Mouse (Mus musculus) MEL (cell line): ENCODE measurements at regions not wholly inside any gene's neighbourhood (a gene's known extent, or its start where the extent isn't known, plus 50 kb on each side); places are given as distances from the start of the nearest gene placed in this dataset.

Source experiments
- DNase-seq: peaks from one replicate; pipeline ENCODE4 v3.0.0; 2011; ENCODE audit warnings: low read depth, low spot score
- H3K27ac ChIP-seq: 2 replicates; pipeline ENCODE4 v1.5.1; 2012; ENCODE audit warnings: low read depth, mild to moderate bottlenecking, control low read depth, low read length, moderate library complexity; ENCODE audit not compliant: control insufficient read depth
- H3K27me3 ChIP-seq, 2 experiments: fragments of 150-350 bp in 1 of 2; sonication (generic) in 1 of 2; 2 replicates each; pipeline ENCODE4 v1.6.1; 2012; ENCODE audit warnings: low read length in 2 of 2, mild to moderate bottlenecking in 2 of 2, improper control_type of control experiment in 1 of 2, moderate library complexity in 1 of 2; ENCODE audit not compliant: insufficient read depth in 2 of 2, control insufficient read depth in 1 of 2
- H3K36me3 ChIP-seq, 2 experiments: 2 replicates each; pipeline ENCODE4 v1.6.1; 2012 to 2014; ENCODE audit warnings: low read length in 2 of 2, improper control_type of control experiment in 1 of 2, inconsistent platforms in 1 of 2, mild to moderate bottlenecking in 1 of 2; ENCODE audit not compliant: insufficient read depth in 2 of 2, control insufficient read depth in 1 of 2
- H3K4me1 ChIP-seq, 2 experiments: fragments of 150-350 bp in 1 of 2; sonication (generic) in 1 of 2; 2 replicates each; pipeline ENCODE4 v1.6.1; 2012; ENCODE audit warnings: low read length in 2 of 2, improper control_type of control experiment in 1 of 2, mild to moderate bottlenecking in 1 of 2; ENCODE audit not compliant: insufficient read depth in 2 of 2, control insufficient read depth in 1 of 2
- H3K4me3 ChIP-seq, 2 experiments: fragments of 150-350 bp in 1 of 2; sonication (generic) in 1 of 2; 2 replicates each; pipeline ENCODE4 v1.5.1; 2012; ENCODE audit warnings: low read depth in 2 of 2, low read length in 2 of 2, mild to moderate bottlenecking in 2 of 2, moderate library complexity in 2 of 2, control low read depth in 1 of 2, improper control_type of control experiment in 1 of 2; ENCODE audit not compliant: control insufficient read depth in 1 of 2, insufficient read depth in 1 of 2
- H3K79me2 ChIP-seq: 2 replicates; pipeline ENCODE4 v1.6.1; 2012; ENCODE audit warnings: mild to moderate bottlenecking, low read length, moderate library complexity; ENCODE audit not compliant: control insufficient read depth, poor library complexity, insufficient read depth
- H3K9ac ChIP-seq: 2 replicates; pipeline ENCODE4 v1.6.1; 2012; ENCODE audit warnings: low read depth, mild to moderate bottlenecking, control low read depth, low read length, moderate library complexity; ENCODE audit not compliant: control insufficient read depth, poor library complexity, severe bottlenecking
- H3K9me3 ChIP-seq: fragments of 150-350 bp; sonication (generic); replicated peaks from 2 replicates; pipeline ENCODE4 v1.6.1; 2012; ENCODE audit warnings: mild to moderate bottlenecking, low read length, improper control_type of control experiment, moderate library complexity; ENCODE audit not compliant: insufficient read depth
- CHD1 ChIP-seq: IDR thresholded peaks from 2 replicates; pipeline ENCODE4 v1.6.1; 2012; ENCODE audit warnings: low read depth, mild to moderate bottlenecking, inconsistent platforms, low read length, improper control_type of control experiment
- CHD2 ChIP-seq: IDR thresholded peaks from 2 replicates; pipeline ENCODE4 v1.6.1; 2011; ENCODE audit warnings: low read length, improper control_type of control experiment
- CTCF ChIP-seq, 3 experiments: IDR thresholded peaks in 2 of 3; conservative IDR thresholded peaks in 1 of 3; 2 replicates each; pipeline ENCODE4 v1.5.1; 2011 to 2012; ENCODE audit warnings: low read length in 3 of 3, low read depth in 2 of 3, mild to moderate bottlenecking in 2 of 3, improper control_type of control experiment in 1 of 3, inconsistent platforms in 1 of 3, mixed read lengths in 1 of 3, moderate library complexity in 1 of 3; ENCODE audit not compliant: control insufficient read depth in 1 of 3, insufficient read depth in 1 of 3, poor library complexity in 1 of 3, severe bottlenecking in 1 of 3
- ELF1 ChIP-seq: IDR thresholded peaks from 2 replicates; pipeline ENCODE4 v1.6.1; 2014; ENCODE audit warnings: low read depth, mild to moderate bottlenecking, inconsistent platforms, low read length, improper control_type of control experiment, moderate library complexity
- EP300 ChIP-seq, 2 experiments: IDR thresholded peaks; 2 replicates each; pipeline ENCODE4 v1.6.1; 2011; ENCODE audit warnings: improper control_type of control experiment in 2 of 2, low read length in 2 of 2, low read depth in 1 of 2, mild to moderate bottlenecking in 1 of 2
- GATA1 ChIP-seq: IDR thresholded peaks from 2 replicates; pipeline ENCODE4 v1.6.1; 2011; ENCODE audit warnings: low read depth, low read length, improper control_type of control experiment
- HCFC1 ChIP-seq: IDR thresholded peaks from 2 replicates; pipeline ENCODE4 v1.6.1; 2012; ENCODE audit warnings: low read depth, mild to moderate bottlenecking, inconsistent platforms, low read length, improper control_type of control experiment, moderate library complexity
- JUND ChIP-seq: IDR thresholded peaks from 2 replicates; pipeline ENCODE4 v1.6.1; 2011; ENCODE audit warnings: low read depth, mild to moderate bottlenecking, improper control_type of control experiment, low read length
- KAT2A ChIP-seq: conservative IDR thresholded peaks from 2 replicates; pipeline ENCODE4 v1.6.1; 2012; ENCODE audit warnings: low read depth, low read length, improper control_type of control experiment, inconsistent platforms
- MEF2A ChIP-seq: IDR thresholded peaks from 2 replicates; pipeline ENCODE4 v1.6.1; 2014; ENCODE audit warnings: low read depth, mild to moderate bottlenecking, inconsistent platforms, low read length, improper control_type of control experiment; ENCODE audit not compliant: poor library complexity, insufficient replicate concordance, severe bottlenecking; ENCODE audit errors: extremely low read depth
- MXI1 ChIP-seq: IDR thresholded peaks from 2 replicates; pipeline ENCODE4 v1.6.1; 2011; ENCODE audit warnings: mild to moderate bottlenecking, low read depth, low read length, improper control_type of control experiment
- MYB ChIP-seq: IDR thresholded peaks from 2 replicates; pipeline ENCODE4 v1.6.1; 2011; ENCODE audit warnings: mild to moderate bottlenecking, low read depth, low read length, improper control_type of control experiment
- MYC ChIP-seq: IDR thresholded peaks from 2 replicates; pipeline ENCODE4 v1.6.1; 2011; ENCODE audit warnings: low read depth, mild to moderate bottlenecking, low read length, improper control_type of control experiment, moderate library complexity
- NELFE ChIP-seq: IDR thresholded peaks from 2 replicates; pipeline ENCODE4 v1.6.1; 2011; ENCODE audit warnings: low read depth, low read length, improper control_type of control experiment
- NRF1 ChIP-seq: IDR thresholded peaks from 2 replicates; pipeline ENCODE4 v1.6.1; 2014; ENCODE audit warnings: low read depth, mild to moderate bottlenecking, inconsistent platforms, low read length, improper control_type of control experiment, moderate library complexity; ENCODE audit not compliant: poor library complexity, insufficient read depth, severe bottlenecking
- POLR2A ChIP-seq, 2 experiments: IDR thresholded peaks; 2 replicates each; pipeline ENCODE4 v1.6.1; 2011 to 2012; ENCODE audit warnings: low read length in 2 of 2, mild to moderate bottlenecking in 2 of 2, control low read depth in 1 of 2, improper control_type of control experiment in 1 of 2, low read depth in 1 of 2, moderate library complexity in 1 of 2; ENCODE audit not compliant: control insufficient read depth in 1 of 2, insufficient read depth in 1 of 2, poor library complexity in 1 of 2
- RCOR1 ChIP-seq: IDR thresholded peaks from 2 replicates; pipeline ENCODE4 v1.6.1; 2012; ENCODE audit warnings: low read depth, mild to moderate bottlenecking, inconsistent platforms, low read length, improper control_type of control experiment
- SIN3A ChIP-seq: IDR thresholded peaks from 2 replicates; pipeline ENCODE4 v1.6.1; 2012; ENCODE audit warnings: low read length, improper control_type of control experiment, inconsistent platforms
- SMC3 ChIP-seq: IDR thresholded peaks from 2 replicates; pipeline ENCODE4 v1.6.1; 2011; ENCODE audit warnings: low read depth, low read length, improper control_type of control experiment
- TAL1 ChIP-seq: IDR thresholded peaks from 2 replicates; pipeline ENCODE4 v1.6.1; 2012; ENCODE audit warnings: mild to moderate bottlenecking, inconsistent platforms, low read length, moderate library complexity, mixed read lengths
- TBP ChIP-seq: IDR thresholded peaks from 2 replicates; pipeline ENCODE4 v1.8.0; 2011; ENCODE audit warnings: low read depth, low read length, improper control_type of control experiment
- TCF12 ChIP-seq: IDR thresholded peaks from 2 replicates; pipeline ENCODE4 v1.6.1; 2014; ENCODE audit warnings: low read depth, mild to moderate bottlenecking, inconsistent platforms, low read length, improper control_type of control experiment, moderate library complexity
- ZC3H11A ChIP-seq: IDR thresholded peaks from 2 replicates; pipeline ENCODE4 v1.6.1; 2012; ENCODE audit warnings: low read depth, mild to moderate bottlenecking, inconsistent platforms, low read length, improper control_type of control experiment
- ZKSCAN1 ChIP-seq: IDR thresholded peaks from 2 replicates; pipeline ENCODE4 v1.6.1; 2012; ENCODE audit warnings: low read depth, mild to moderate bottlenecking, inconsistent platforms, low read length, improper control_type of control experiment, moderate library complexity

DNA sequence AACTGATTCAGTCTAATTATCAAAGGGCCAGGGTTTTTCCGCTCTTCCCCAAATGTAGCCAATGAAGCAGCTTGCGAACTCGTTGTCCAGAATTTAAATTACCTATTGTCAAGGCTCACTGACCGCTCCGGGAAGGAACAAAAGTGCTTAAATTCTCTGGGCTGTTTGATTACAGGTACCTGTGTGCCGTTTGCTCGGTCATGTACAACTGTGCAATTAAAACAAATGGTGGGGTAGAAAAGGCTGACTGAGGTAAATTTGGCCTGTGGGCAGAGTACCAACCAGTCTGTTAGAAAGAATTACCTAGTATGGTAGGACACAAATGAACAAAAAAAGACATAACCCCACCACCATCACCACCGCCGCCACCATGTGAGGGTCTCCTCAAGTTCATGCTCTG, 66.0 kb upstream of the Clint1 start:
- Histone ChIP-seq H3K36me3 (no peaks in the 10 kb centered on the region), H3K4me3 (no peak overlapping the region), H3K27me3 (peaks cover 0 to 2% of the 10 kb centered on the region in 2 experiments; a peak in 1 of 4 replicates), H3K79me2 (peaks cover 7% of the 10 kb centered on the region), H3K4me1 (peaks cover 0 to 5% of the 10 kb centered on the region in 2 experiments; a peak in 1 of 4 replicates), H3K9ac (no peak overlapping the region), H3K27ac (no peak overlapping the region), H3K9me3 (no peaks in the 10 kb centered on the region)
- no peak for DNase-seq
- TF ChIP-seq MEF2A (no peak), MXI1 (no peak), ZC3H11A (no peak), TBP (no peak), TAL1 (no peak), MYC (no peak), CHD2 (no peak), SIN3A (no peak), EP300 (IDR thresholded peaks at IDR 0.05; ENCODE audit: low read depth in 1 of 2, low read length in 2 of 2) (no peak), CTCF (IDR thresholded peaks at IDR 0.05 in 2 of 3, conservative IDR thresholded peaks at IDR 0.05 in 1 of 3; ENCODE audit: control insufficient read depth in 1 of 3, insufficient read depth in 1 of 3, low read depth in 2 of 3, low read length in 3 of 3, poor library complexity in 1 of 3, severe bottlenecking in 1 of 3) (no peak), ZKSCAN1 (no peak), CHD1 (no peak), HCFC1 (no peak), NELFE (no peak), GATA1 (no peak)

DNA sequence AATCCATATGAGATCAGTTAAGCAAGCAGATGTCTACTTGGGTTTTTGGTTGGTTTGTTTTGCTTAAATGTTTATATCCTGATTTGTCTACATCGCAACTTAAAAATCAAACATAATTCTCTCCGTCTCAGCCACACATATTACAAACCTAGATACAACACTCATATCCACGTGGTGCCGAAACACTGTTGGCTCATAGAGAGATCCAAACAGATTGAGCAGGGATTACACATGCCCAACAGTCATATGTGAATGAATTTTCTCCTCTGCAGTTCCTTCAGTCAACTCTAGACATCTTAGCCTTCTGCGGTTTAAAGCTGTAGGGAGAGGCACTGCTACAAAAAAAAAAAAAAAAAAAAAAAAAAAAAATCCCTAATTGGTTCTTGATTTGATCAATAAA, 64.4 kb upstream of the Clint1 start:
- H3K4me3 ChIP-seq, result no peak overlapping the region
- TF ChIP-seq KAT2A (no peak), CHD2 (no peak), TAL1 (no peak), MEF2A (no peak), NRF1 (no peak), MXI1 (no peak), POLR2A (IDR thresholded peaks at IDR 0.05; ENCODE audit: control insufficient read depth in 1 of 2, insufficient read depth in 1 of 2, low read depth in 1 of 2, low read length in 2 of 2, poor library complexity in 1 of 2) (no peak), ZC3H11A (no peak), RCOR1 (no peak), ELF1 (no peak), SMC3 (no peak), MYB (no peak), SIN3A (no peak), GATA1 (no peak), JUND (no peak), TCF12 (no peak), CHD1 (no peak)
- TF ChIP-seq, all 39 proteins: peak for 0
- DNase-seq, result no peak
- Histone ChIP-seq H3K9me3 (no peaks in the 10 kb centered on the region), H3K79me2 (peaks cover 8% of the 10 kb centered on the region), H3K27me3 (no peaks in the 10 kb centered on the region; a peak in 1 of 4 replicates), H3K27ac (no peak overlapping the region), H3K4me1 (peaks cover 0 to 5% of the 10 kb centered on the region in 2 experiments; a peak in 1 of 4 replicates), H3K36me3 (no peaks in the 10 kb centered on the region), H3K9ac (no peak overlapping the region)
